Mouse (Mus musculus) kidney, embryonic 15.5 days (tissue): ENCODE measurements at regions not wholly inside any gene's neighbourhood (a gene's known extent, or its start where the extent isn't known, plus 50 kb on each side); places are given as distances from the start of the nearest gene placed in this dataset.

Experiments
- ATAC-seq: fragments of 200-750 bp; cut with Nextera tagmentation; replicated peaks from 2 replicates; pipeline ENCODE4 v1.8.0; 2017; ENCODE audit warnings: moderate TSS enrichment; ENCODE audit not compliant: low FRiP score
- H3K27ac ChIP-seq: fragments of 300-500 bp; sonication (generic); 2 replicates; pipeline ENCODE4 v1.5.1; 2015; ENCODE audit warnings: mild to moderate bottlenecking, inconsistent platforms
- H3K27me3 ChIP-seq: fragments of 300-500 bp; sonication (generic); 2 replicates; pipeline ENCODE4 v1.6.1; 2015; ENCODE audit warnings: inconsistent platforms
- H3K36me3 ChIP-seq: fragments of 300-500 bp; sonication (generic); 2 replicates; pipeline ENCODE4 v1.6.1; 2015; ENCODE audit warnings: inconsistent platforms
- H3K4me1 ChIP-seq: fragments of 300-500 bp; sonication (generic); 2 replicates; pipeline ENCODE4 v1.6.1; 2015; ENCODE audit warnings: inconsistent platforms
- H3K4me2 ChIP-seq: fragments of 300-500 bp; sonication (generic); 2 replicates; pipeline ENCODE4 v1.6.1; 2015; ENCODE audit warnings: moderate library complexity, mild to moderate bottlenecking, inconsistent platforms
- H3K4me3 ChIP-seq: fragments of 300-500 bp; sonication (generic); replicated peaks from 2 replicates; pipeline ENCODE4 v1.5.1; 2015; ENCODE audit warnings: mild to moderate bottlenecking, inconsistent platforms
- H3K9ac ChIP-seq: fragments of 300-500 bp; sonication (generic); 2 replicates; pipeline ENCODE4 v1.6.1; 2015; ENCODE audit warnings: mild to moderate bottlenecking, inconsistent platforms
- H3K9me3 ChIP-seq: fragments of 300-500 bp; sonication (generic); replicated peaks from 2 replicates; pipeline ENCODE4 v1.6.1; 2016; ENCODE audit warnings: inconsistent platforms
- WGBS: fragments of 180-500 bp; shearing (Covaris S2); methylation state at CpG from one replicate; pipeline ENCODE4 v1.1.7; 2015; ENCODE audit warnings: mixed read lengths; 5-methylcytosine and 5-hydroxymethylcytosine counted together

DNA sequence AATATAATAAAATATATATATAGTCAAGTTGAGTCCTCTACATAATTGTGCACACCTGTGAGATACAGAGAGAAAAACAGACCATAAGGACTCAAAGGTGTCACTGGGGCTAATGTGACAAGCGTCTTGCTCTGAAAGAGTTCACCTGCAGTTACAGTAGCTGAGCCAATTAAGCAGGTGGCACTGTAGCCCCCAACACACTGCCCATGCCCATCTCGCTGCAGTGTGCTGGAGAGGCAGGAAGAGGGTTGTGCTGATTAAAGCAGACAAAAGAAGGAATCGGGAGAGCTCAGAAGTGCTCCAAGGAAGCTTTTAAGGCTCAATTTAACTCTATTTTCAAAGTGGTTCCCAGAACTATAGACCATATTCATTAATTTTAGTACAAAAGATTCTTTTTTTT, 88.0 kb upstream of the Nek7 start:
- Histone ChIP-seq H3K9ac (no peak overlapping the region), H3K27ac (no peak overlapping the region), H3K27me3 (no peaks in the 10 kb centered on the region), H3K4me2 (no peak overlapping the region), H3K9me3 (no peaks in the 10 kb centered on the region), H3K36me3 (no peaks in the 10 kb centered on the region), H3K4me1 (no peaks in the 10 kb centered on the region), H3K4me3 (no peak overlapping the region)
- no peak for ATAC-seq
- WGBS: 46% methylated on average over 3 of the region's 3 CpGs

DNA sequence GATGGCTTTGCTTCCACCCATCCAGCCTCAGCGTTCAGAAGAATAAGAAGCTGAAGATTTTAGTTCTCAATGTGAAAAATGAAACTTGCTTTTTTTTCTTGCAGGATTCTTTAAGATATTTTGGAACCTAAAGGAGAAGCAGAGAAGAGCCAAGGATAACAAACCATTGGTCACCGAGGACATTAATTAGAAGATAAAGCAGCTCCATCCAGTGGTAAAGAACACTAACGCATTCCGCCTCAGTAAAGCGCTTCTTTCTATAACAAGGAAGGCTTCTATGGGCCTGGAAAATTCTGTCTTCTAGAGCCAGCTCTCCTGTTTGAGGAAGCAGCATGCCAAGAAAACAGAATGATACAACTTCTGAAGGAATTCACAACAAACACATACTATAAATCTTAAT, 83.3 kb upstream of the Nek7 start:
- H3K4me1 ChIP-seq: no peaks in the 10 kb centered on the region
- no peak overlapping the region for H3K27ac ChIP-seq
- 61% methylated on average over 5 of the region's 5 CpGs for WGBS
- H3K4me3 ChIP-seq: no peak overlapping the region
- no peaks in the 10 kb centered on the region for H3K36me3 ChIP-seq
- no peak for ATAC-seq
- H3K4me2 ChIP-seq: no peak overlapping the region
- no peak overlapping the region for H3K9ac ChIP-seq
- H3K27me3 ChIP-seq: no peaks in the 10 kb centered on the region
- H3K9me3 ChIP-seq: no peaks in the 10 kb centered on the region

DNA sequence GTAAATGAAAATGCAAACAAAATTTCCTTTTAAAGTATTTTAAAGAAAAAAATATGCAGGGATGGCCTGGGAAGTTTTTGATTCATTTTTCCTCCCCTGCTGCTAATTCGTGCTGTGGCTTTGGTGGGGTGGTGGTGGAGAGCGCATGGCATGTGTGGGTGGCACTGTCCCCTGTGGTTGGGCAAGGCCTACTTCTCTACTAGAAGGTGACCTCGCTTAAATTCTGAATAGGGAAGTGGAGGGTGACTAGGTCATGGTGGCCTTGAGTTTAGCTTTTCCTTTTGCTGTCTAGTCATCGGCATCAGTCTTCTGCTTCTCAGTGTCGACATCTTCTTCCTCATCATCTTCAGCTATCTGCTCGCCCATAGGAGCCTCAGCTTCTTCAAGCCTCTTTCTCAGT, 69.3 kb upstream of the Nek7 start:
- H3K36me3 ChIP-seq: no peaks in the 10 kb centered on the region
- H3K9ac ChIP-seq: no peak overlapping the region
- no peaks in the 10 kb centered on the region for H3K9me3 ChIP-seq
- H3K27me3 ChIP-seq: no peaks in the 10 kb centered on the region
- 89% methylated on average over 6 of the region's 6 CpGs for WGBS
- H3K27ac ChIP-seq: no peak overlapping the region
- H3K4me2 ChIP-seq: no peak overlapping the region
- ATAC-seq: no peak
- H3K4me3 ChIP-seq: no peak overlapping the region
- H3K4me1 ChIP-seq: no peaks in the 10 kb centered on the region

DNA sequence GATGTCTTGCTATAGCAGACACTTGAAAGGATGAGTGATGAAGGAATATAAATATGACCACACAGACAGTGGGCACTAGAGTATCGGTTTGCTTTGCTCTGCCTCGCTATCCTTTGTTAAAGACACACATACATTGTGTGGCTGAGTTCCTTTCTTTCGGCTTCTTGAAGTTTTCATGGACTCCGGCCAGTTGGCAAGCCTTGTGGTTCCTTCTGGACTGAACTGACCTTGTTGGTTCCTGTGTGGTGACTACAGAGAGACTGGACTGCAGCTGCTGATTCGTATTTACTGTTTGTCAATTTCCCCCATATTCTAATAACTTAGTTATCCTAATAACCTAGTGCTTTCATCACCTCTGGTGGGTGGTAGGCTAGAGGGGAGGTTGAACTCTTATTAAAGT, 66.8 kb upstream of the Nek7 start:
- H3K9me3 ChIP-seq: no peaks in the 10 kb centered on the region
- no peak overlapping the region for H3K4me3 ChIP-seq
- ATAC-seq: no peak
- no peak overlapping the region for H3K4me2 ChIP-seq
- H3K27me3 ChIP-seq: no peaks in the 10 kb centered on the region
- no peaks in the 10 kb centered on the region for H3K36me3 ChIP-seq
- no peaks in the 10 kb centered on the region for H3K4me1 ChIP-seq
- no peak overlapping the region for H3K27ac ChIP-seq
- WGBS: 74% methylated on average over 5 of the region's 5 CpGs
- no peak overlapping the region for H3K9ac ChIP-seq

DNA sequence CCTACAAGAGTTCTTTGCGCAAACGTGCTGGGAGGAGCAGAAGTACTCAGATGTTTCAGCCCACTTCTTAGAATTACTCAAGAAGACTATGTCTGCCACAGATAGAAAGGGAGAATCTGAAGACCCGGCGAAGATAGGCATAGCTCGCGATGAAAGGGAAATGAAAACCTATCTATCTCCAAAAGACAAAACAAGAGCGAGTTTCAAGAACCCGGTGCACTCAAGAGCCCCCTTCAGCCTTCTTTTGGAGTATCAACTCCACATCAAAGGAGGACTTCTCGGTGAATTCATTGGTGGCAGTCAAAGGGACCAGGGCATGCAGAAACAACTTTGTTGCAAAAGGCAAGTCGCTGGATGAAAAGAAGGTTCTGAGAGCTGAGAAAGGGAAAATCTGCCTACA, 63.8 kb upstream of the Nek7 start:
- no peak for ATAC-seq

DNA sequence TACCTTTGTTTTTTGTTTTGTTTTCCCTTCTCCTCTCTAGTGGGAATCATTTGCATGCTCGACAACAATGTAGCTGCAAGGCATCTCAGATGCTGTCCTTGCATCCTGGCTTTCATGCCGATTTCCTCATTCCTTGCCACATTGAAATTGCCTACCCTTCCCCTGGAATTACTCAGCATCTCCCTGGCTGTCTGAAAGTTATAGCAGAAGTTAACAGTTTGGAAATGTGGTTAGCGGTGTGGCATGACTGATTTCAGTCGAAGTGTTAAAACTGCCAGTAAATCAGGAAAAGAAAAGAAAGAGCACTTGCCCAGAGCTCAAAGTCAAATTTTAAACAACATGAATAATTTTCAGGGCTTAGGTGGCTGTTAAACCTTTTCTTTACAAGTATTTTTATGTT, 62.0 kb upstream of the Nek7 start:
- ATAC-seq: no peak
- Histone ChIP-seq H3K27me3 (no peaks in the 10 kb centered on the region), H3K4me1 (no peaks in the 10 kb centered on the region), H3K9me3 (no peaks in the 10 kb centered on the region), H3K4me3 (no peak overlapping the region), H3K27ac (no peak overlapping the region), H3K9ac (no peak overlapping the region), H3K4me2 (no peak overlapping the region), H3K36me3 (no peaks in the 10 kb centered on the region)
- 39% methylated on average over 4 of the region's 4 CpGs for WGBS

More for the DNA sequence above, 63.8 kb upstream of the Nek7 start:
- 84% methylated on average over 10 of the region's 10 CpGs for WGBS
- Histone ChIP-seq H3K27me3 (no peaks in the 10 kb centered on the region), H3K27ac (no peak overlapping the region), H3K9ac (no peak overlapping the region), H3K4me2 (no peak overlapping the region), H3K9me3 (no peaks in the 10 kb centered on the region), H3K36me3 (no peaks in the 10 kb centered on the region), H3K4me1 (no peaks in the 10 kb centered on the region), H3K4me3 (no peak overlapping the region)

DNA sequence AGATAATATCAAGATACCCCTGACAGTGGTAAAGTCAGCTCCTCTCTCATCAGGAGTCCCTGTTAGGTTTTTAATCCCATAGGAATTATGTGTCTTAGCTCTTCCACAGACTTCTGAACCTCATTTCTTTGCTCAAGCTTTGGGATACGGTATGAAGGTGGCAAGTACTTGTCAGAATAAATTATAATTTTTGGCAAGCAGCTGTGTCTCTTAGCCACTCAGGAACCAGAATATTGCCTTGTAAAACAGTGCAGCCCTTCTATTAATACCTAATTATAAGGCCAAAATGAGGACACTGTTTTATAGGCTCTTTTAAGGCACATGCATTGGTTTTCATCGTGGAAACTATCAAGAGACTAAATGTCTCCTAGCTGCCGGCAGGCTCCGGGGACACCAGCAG, 54.3 kb upstream of the Nek7 start:
- Histone ChIP-seq H3K36me3 (no peaks in the 10 kb centered on the region), H3K27ac (no peak overlapping the region), H3K9me3 (no peaks in the 10 kb centered on the region), H3K9ac (no peak overlapping the region), H3K4me1 (no peaks in the 10 kb centered on the region), H3K4me2 (no peak overlapping the region), H3K27me3 (no peaks in the 10 kb centered on the region), H3K4me3 (no peak overlapping the region)
- WGBS: 82% methylated on average over 4 of the region's 4 CpGs
- no peak for ATAC-seq
